Mouse (Mus musculus) bone marrow macrophage, adult 2 months (primary cell): Measurements from ENCODE around the gene Kif24. TPM values are rescaled to one million over a fixed set of nuclear protein-coding genes. Genes with fewer than 3 reads are reported as not detected.

Experiments used
- H3K27ac ChIP-seq: 2 replicates; pipeline ENCODE4 v1.5.1; 2012; ENCODE audit warnings: low read depth, low read length; ENCODE audit not compliant: insufficient read depth
- H3K4me1 ChIP-seq: 2 replicates; pipeline ENCODE4 v1.6.1; 2012; ENCODE audit warnings: low read length; ENCODE audit not compliant: control insufficient read depth, insufficient read depth
- H3K4me3 ChIP-seq: 2 replicates; pipeline ENCODE4 v1.5.1; 2012; ENCODE audit warnings: mild to moderate bottlenecking, low read length, moderate library complexity; ENCODE audit not compliant: insufficient read depth
- CTCF ChIP-seq: IDR thresholded peaks from 2 replicates; pipeline ENCODE4 v1.5.1; 2012; ENCODE audit warnings: low read depth, mild to moderate bottlenecking, low read length, moderate library complexity
- POLR2A ChIP-seq: IDR thresholded peaks from 2 replicates; pipeline ENCODE4 v1.6.1; 2012; ENCODE audit warnings: mild to moderate bottlenecking, low read depth, low read length, borderline replicate concordance
- polyA plus RNA-seq: library from polyadenylated mRNA; stranded (reverse); fragments of >200 nt; gene quantifications from 2 replicates; pipeline ENCODE4 v1.2.4, GENCODE M21; 2012; ENCODE audit not compliant: missing spikeins, insufficient read depth, insufficient read length

Gene Kif24
- polyA plus RNA-seq, 1 experiment = 4.0 TPM

DNA sequence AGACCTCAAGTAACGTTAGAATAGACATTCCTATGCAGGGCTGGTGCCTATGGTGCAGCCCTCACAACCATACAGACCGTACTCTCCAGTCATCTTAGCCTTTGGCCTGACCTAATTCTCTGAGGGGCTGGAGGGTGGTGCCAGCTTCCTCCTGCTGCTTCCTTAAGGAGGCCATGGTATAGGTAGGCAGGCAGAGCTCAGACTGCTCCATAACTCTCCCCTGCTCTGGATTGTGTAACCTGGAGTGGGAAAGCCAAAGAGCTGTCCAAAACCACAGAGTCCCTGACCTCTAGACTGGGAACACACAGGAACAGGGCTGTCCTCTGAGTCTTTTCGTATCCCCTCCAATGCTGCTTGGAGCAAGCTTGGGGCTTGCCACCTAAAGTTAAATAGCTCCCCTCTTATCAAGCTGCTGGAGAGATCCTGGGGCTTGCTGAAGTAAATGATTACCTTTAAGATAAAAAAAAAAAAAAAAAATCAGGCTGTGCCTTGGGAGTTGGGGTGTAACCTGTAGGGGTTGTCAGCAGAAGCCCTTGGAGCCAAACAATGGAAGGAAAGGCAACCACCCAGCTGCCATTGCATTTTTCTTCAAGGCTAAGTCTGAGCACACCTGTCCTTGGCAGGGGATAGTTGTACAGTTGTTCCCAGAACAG lies 28.9 kb upstream of the Kif24 start:
- no peak overlapping the region for H3K4me3 ChIP-seq
- no peak overlapping the region for H3K27ac ChIP-seq
- TF ChIP-seq POLR2A (no peak), CTCF (no peak)
- H3K4me1 ChIP-seq = peaks cover 11% of the 10 kb centered on the region

DNA sequence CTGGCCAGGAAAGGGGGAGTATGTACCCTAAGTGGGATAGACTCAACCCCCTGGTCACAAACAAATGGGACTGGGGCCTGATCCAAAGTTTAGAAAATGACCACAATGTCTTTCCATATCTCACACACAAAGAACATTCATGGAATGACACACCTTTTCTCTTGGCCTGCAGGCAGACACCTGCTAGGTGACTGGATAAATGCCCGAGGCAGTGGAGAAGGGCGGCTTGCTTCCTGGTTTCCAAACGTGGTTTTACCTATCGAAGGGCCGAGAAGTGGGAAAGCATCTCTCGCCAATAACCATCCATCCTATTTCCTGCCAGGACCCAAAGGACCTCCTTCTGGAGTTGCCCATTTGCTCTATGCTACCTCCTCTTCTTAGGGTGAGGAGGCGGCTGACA lies 28.3 kb upstream of the Kif24 start:
- peaks cover 8% of the 10 kb centered on the region; the same call in 1 of the 2 replicates for H3K4me1 ChIP-seq
- TF ChIP-seq POLR2A (no peak), CTCF (no peak)
- H3K27ac ChIP-seq = no peak overlapping the region
- H3K4me3 ChIP-seq = no peak overlapping the region

DNA sequence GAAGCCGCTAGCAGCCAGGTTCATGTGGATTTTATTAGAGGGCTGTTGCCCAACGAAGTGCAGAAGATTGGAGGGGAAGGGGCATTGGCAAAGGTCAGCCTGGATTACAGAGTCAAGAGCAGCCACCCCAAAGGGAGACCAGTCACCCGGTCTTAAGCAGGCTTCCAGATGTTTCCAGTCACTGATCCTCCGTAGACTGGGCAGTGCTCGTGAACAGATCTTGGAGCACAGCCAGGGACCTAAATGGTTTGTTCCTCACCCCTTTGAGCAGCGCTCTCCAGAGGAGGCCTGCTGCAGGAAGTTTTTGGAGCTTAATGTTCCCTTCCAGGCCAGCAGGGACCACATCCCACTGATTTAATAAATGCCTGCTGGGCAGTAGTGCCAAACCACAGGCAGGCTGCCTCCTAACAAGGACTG lies 16.9 kb upstream of the Kif24 start:
- H3K27ac ChIP-seq = no peak overlapping the region

DNA sequence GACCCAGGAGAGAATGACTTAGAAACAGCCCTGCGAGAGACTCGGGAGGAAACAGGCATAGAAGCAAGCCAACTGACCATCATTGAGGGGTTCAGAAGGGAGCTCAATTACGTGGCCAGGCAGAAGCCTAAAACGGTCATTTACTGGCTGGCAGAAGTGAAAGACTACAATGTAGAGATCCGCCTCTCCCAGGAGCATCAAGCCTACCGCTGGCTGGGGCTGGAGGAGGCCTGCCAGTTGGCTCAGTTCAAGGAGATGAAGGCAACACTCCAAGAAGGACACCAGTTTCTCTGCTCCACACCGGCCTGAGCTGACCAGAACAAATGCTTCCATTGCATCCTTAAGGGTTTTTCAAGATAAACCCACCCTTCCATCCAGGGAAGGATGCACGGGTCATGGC lies 15.6 kb upstream of the Kif24 start:
- no peak for TF ChIP-seq CTCF
- TF ChIP-seq POLR2A = no peak
- no peak overlapping the region for H3K4me3 ChIP-seq
- H3K4me1 ChIP-seq = no peaks in the 10 kb centered on the region
- H3K27ac ChIP-seq = no peak overlapping the region

More for the DNA sequence above, 16.9 kb upstream of the Kif24 start:
- H3K4me1 ChIP-seq = no peaks in the 10 kb centered on the region
- TF ChIP-seq CTCF (no peak), POLR2A (no peak)
- no peak overlapping the region for H3K4me3 ChIP-seq

DNA sequence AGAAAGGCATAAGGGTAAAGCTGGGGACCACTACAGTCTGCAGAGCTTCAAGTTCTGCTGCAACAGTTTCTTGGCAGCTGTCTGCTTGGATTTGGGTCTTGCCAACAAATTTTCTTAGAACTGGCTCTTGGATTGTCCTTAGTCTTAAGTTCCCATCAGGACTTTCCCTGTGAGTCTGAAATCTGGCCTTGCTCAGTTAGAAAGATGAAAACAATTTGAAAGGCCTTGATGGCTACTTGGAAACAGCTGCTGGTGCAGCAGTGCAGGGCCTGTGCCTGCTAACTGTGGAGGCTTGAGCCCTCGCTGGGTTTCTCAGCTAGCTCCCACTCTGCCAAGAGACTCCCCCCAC lies 14.7 kb upstream of the Kif24 start:
- no peak overlapping the region for H3K27ac ChIP-seq
- no peak overlapping the region for H3K4me3 ChIP-seq
- TF ChIP-seq POLR2A = no peak
- no peak for TF ChIP-seq CTCF
- H3K4me1 ChIP-seq = no peaks in the 10 kb centered on the region

DNA sequence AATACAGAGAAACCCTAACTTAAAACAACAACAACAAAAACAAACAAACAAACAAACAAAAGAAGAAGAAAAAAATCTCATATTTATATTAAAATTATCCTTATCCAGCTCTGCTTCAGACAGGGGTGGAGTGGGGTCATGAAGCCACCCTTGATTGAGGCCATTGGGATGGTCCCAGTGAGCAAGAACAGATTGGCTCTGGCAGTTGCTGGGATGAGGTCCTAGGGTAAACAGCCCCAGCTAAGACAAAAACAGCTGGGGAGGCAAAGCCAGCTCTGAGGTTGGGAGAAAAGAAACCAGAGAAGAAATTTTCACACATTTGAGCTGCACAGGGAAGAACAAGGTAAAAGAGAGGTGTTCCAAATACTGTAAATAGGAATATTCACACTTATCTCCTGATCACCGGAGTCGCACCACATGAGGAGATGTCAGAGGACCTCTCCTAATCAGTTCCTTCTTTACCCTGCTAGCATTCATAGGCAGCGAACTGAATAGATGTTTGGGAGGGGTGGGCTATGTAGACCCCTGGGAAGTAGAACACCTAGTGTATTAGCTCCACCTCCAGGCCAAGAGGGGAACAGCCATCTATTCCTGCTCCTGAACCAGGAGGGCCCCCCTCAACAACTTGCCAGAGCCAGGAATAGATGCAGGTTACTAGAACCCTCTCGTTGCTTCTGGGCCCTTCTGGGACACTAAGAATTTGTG lies 14.2 kb upstream of the Kif24 start:
- TF ChIP-seq CTCF (no peak), POLR2A (no peak)
- Histone ChIP-seq H3K4me1 (no peaks in the 10 kb centered on the region), H3K4me3 (no peak overlapping the region), H3K27ac (no peak overlapping the region)

DNA sequence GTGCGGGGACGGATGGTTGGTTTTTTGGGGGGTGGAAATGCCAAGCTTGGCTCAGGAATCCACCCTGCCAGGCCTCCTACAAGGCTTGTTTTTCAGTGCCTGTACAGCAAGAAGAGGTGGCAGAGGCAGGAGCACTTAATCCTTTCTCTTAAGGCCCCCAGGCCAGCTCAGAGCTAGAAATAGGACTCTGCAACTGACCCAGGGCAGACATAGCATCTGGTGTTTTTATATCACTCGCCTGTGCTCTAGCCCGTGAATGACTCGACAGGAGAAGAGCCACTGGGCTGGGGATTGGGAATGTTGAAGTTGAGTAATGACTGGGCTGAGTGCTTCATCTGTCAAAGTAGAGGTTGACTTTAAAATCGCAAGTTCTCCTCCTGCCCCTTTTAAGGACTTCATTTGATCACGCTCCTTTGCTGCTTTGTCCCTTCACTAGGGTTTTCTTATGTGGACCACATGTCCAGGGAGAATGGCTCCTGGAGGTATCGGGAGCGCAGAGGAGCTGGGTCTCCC lies 13.0 kb upstream of the Kif24 start:
- H3K27ac ChIP-seq = no peak overlapping the region
- no peak overlapping the region for H3K4me3 ChIP-seq
- H3K4me1 ChIP-seq = no peaks in the 10 kb centered on the region
- TF ChIP-seq CTCF = no peak
- no peak for TF ChIP-seq POLR2A

DNA sequence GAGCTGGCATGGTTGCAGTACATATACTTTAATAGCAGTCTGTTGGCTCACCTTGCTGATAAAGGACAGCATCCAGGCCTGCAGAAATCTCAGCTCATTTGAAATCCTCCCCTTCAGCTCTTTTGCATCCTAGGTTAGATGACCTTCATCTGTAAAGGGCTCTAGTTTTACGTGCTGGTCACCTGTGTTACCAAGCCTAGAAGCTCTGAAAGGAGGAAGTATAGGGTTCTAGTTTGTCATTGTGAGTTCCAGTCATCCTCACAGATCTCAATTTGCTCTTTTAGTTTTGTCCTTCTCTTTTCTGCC lies 6.7 kb upstream of the Kif24 start:
- Histone ChIP-seq H3K27ac (no peak overlapping the region), H3K4me1 (peaks cover 5% of the 10 kb centered on the region), H3K4me3 (no peak overlapping the region)
- TF ChIP-seq CTCF (no peak), POLR2A (no peak)

DNA sequence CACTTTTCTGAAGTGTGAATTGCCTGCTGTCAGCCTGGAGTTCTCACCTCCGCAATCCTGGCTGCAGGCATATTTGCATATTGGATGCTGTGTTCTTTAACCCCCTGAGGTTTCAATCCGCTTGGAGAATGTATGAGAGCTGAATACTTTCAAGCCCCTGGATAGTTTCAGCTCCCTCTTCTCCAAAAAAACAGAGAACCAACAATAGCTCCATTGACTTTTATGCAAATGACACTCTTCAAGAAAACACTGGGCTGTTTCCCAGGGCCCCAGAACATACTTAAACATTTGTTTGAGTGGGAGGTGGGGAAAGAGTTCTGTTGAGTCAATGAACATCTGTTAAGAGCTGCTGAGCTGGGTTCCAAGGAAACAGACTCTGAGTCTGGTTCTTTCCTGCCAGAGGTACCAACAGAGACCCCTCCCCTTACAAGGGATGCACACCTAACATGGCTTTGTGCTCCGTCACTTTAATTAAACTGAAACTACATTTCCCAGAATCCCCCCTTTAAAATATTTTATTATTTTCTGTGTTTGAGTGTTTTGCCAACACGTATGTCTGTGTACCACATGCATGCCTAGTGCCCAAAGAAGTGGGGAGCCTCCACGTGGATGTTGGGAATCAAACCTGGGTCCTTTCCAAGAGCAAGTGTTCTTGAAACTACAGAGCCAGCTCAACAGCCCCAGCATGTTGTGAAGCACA lies 6.1 kb upstream of the Kif24 start:
- Histone ChIP-seq H3K4me3 (no peak overlapping the region), H3K27ac (no peak overlapping the region), H3K4me1 (peaks cover 7% of the 10 kb centered on the region)
- no peak for TF ChIP-seq CTCF

DNA sequence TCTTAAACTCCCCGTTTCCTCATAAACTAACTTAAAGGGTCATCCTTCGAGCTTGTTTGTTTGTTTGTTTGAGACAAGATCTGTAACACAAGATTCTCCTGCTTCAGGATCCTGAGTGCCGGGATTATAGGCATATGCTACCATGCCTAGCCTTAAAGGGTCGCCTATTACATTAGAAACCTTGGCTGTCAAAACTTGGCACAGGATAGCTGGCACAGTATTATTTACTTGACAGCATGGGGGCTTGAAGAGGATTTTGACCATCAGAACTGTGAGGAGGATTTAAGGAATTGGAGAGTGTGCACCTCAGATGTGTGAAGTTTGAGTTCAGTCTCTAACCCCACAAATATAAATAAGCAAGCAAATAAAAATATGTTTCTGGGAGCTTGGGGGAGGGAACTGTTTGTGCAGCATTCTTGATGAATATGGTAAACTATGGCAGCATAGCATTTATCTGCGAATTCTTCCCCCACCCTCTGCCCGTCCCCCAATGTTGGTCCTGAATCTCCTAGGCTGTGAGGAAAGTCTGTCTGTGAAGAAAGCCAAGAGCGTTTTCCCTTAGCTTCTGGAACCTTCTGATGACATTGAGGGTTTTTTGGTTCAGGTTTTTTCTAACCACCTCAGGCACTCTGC lies 5.5 kb upstream of the Kif24 start:
- TF ChIP-seq CTCF (no peak), POLR2A (no peak)
- H3K4me3 ChIP-seq = no peak overlapping the region
- H3K4me1 ChIP-seq = peaks cover 8% of the 10 kb centered on the region
- H3K27ac ChIP-seq = no peak overlapping the region
